Mouse (Mus musculus): Measurements from ENCODE around the gene Gm11213. TPM values are rescaled to one million over a fixed set of nuclear protein-coding genes. Genes with fewer than 3 reads are reported as not detected.

The Gm11213 gene
- polyA plus RNA-seq (2015; fragmentation: Nextera tagmentation; extraction: Ambion mirVana): not detected in 2 replicates

DNA sequence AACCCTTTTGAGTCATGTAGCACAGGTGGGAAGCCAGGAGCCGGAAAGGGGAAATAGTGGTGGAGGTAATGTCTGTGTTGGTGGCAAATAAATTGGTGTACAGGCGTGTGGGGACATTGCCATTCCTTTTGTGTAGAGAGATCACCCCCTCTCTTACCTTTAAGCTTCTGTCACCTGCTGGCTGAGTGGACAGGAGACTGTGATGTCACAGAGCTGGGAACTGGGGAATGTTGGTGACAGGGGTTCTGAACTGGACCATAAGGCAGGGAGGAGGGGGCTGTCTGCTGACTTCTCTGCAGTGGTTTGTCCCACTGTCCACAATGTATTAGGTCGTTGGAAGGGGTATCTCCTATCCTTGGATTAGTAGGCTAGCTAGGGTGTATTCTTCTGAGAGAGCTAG lies at the start of gene Gm11213:
Gene Gm11213 (minus strand): TSS at position 317 of the 400 bp plus-strand sequence.
- Histone ChIP-seq H3K4me3 (replicated peaks) (no peak within 1 kb of the TSS), H3K4me2 (no peak within 1 kb of the TSS), H3K9me3 (replicated peaks) (no peaks in the 10 kb centered on the region), H3K27ac (no peak within 1 kb of the TSS), H3K36me3 (no peaks in the 10 kb centered on the region), H3K4me1 (no peaks in the 10 kb centered on the region), H3K27me3 (no peaks in the 10 kb centered on the region), H3K9ac (no peak within 1 kb of the TSS)
- ATAC-seq (replicated peaks; ENCODE audit: low FRiP score): no peak
- WGBS: 74% methylated on average over 3 of the region's 3 CpGs

DNA sequence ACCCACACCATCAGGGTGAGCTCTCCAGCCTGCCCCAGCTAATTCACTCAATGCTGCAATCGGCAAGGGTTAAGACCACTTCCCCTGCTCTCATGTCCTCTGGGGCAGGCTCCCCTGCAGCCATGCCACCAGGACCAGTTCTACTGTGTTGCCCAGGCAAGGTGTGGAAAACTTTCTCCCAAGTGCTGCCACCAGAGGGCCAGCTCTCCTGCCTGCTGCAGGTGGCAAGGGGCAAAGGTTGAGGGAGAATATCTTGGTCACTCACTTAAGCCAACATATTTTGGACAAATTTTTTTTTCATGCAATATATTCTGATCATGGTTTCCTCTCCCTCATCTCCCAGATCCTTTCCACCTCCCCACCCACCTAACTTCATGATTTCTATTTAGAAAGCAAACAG lies 49.3 kb upstream of the Gm11213 start:
- Histone ChIP-seq H3K36me3 (no peaks in the 10 kb centered on the region), H3K9me3 (replicated peaks) (no peaks in the 10 kb centered on the region), H3K4me2 (no peak overlapping the region), H3K27ac (no peak overlapping the region), H3K9ac (no peak overlapping the region), H3K4me3 (replicated peaks) (no peak overlapping the region), H3K4me1 (0 out of 2 replicates have a peak, but pooled peaks cover 2% of the 10 kb centered on the region), H3K27me3 (no peaks in the 10 kb centered on the region)
- WGBS: 71% methylated on average over 1 of the region's 1 CpGs
- ATAC-seq (replicated peaks; ENCODE audit: low FRiP score): no peak

DNA sequence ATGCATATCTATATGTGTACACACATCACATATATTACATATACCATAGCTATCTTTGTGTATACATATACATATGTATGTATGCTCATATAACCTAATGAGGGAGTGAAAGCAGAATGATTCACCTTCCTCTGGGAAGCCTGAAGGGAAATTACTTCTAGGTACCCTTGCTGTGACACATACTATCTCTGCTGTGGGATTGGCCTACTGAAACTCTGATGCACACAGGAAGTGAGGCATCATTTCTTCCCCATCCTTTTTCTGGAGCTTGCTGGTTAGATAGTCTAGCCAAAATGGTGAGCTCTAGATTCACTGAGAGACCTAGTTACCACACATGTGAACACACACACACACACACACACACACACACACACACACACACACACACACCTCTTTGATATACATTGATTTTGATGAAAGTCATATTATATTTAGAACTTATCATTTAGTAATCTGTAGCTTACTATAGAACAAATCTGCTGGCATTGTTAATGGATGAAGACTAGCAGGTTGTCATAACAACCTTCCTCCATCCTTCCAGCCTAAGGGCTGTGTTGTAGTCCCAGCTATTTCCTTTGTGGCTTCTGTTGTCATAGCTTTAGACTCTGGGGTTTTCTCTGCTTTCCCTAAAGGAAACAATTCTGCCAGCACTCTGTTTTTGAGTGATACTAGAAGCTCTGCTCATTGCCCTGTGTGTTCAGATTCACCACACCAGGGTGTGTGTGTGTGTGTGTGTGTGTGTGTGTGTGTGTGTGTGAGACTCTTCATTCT lies 39.1 kb upstream of the Gm11213 start:
- Histone ChIP-seq H3K9ac (no peak overlapping the region), H3K9me3 (replicated peaks) (no peaks in the 10 kb centered on the region), H3K27ac (no peak overlapping the region), H3K27me3 (no peaks in the 10 kb centered on the region), H3K4me1 (no peaks in the 10 kb centered on the region), H3K36me3 (no peaks in the 10 kb centered on the region), H3K4me2 (no peak overlapping the region), H3K4me3 (replicated peaks) (no peak overlapping the region)
- no peak for ATAC-seq (replicated peaks; ENCODE audit: low FRiP score)

- Histone ChIP-seq H3K4me3 (replicated peaks) (no peak overlapping the region), H3K9me3 (replicated peaks) (no peaks in the 10 kb centered on the region), H3K27ac (no peak overlapping the region), H3K4me1 (no peaks in the 10 kb centered on the region), H3K36me3 (no peaks in the 10 kb centered on the region), H3K9ac (no peak overlapping the region), H3K27me3 (no peaks in the 10 kb centered on the region), H3K4me2 (no peak overlapping the region)
- WGBS: 78% methylated on average over 2 of the region's 2 CpGs
- no peak for ATAC-seq (replicated peaks; ENCODE audit: low FRiP score)
These were observed 34.8 kb upstream of the Gm11213 start for GRCm38 (mm10) chr4:63639842-63640241.

- no peak overlapping the region for H3K27ac ChIP-seq
- no peak overlapping the region for H3K4me2 ChIP-seq
- H3K4me1 ChIP-seq: no peaks in the 10 kb centered on the region
- no peaks in the 10 kb centered on the region for H3K27me3 ChIP-seq
- no peaks in the 10 kb centered on the region for H3K36me3 ChIP-seq
- no peak overlapping the region for H3K4me3 ChIP-seq (replicated peaks)
- no peaks in the 10 kb centered on the region for H3K9me3 ChIP-seq (replicated peaks)
- 54% methylated on average over 1 of the region's 1 CpGs for WGBS
- no peak for ATAC-seq (replicated peaks; ENCODE audit: low FRiP score)
- no peak overlapping the region for H3K9ac ChIP-seq
These were observed 33.5 kb upstream of the Gm11213 start for GRCm38 (mm10) chr4:63638603-63639002.

DNA sequence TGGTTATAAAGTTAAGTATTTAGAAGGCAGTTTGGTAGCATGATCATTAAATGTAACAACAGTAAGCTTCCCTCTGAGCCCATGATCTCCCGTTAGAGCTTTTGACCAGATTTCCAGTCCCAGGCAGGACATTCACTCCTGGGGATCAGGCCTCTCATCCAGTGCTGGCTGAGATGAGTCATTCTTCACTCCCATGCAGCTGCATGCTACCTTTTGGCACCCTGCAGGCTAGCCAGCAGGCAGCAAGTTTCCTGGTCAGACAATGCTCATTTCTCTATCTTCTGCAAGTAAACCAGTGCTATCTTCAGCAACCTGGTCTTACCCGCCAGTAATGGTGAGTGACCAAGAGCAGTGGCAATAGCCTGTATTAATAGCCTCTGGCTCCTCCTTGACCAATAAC lies 28.1 kb upstream of the Gm11213 start:
- ATAC-seq (replicated peaks; ENCODE audit: low FRiP score): no peak
- WGBS: 92% methylated on average over 2 of the region's 2 CpGs
- no peak overlapping the region for H3K27ac ChIP-seq
- no peaks in the 10 kb centered on the region for H3K4me1 ChIP-seq
- H3K9ac ChIP-seq: no peak overlapping the region
- H3K4me3 ChIP-seq (replicated peaks): no peak overlapping the region
- no peaks in the 10 kb centered on the region for H3K9me3 ChIP-seq (replicated peaks)
- no peaks in the 10 kb centered on the region for H3K27me3 ChIP-seq
- no peak overlapping the region for H3K4me2 ChIP-seq
- no peaks in the 10 kb centered on the region for H3K36me3 ChIP-seq

- Histone ChIP-seq H3K4me3 (replicated peaks) (no peak overlapping the region), H3K9ac (no peak overlapping the region), H3K27ac (no peak overlapping the region), H3K9me3 (replicated peaks) (no peaks in the 10 kb centered on the region), H3K36me3 (no peaks in the 10 kb centered on the region), H3K4me1 (no peaks in the 10 kb centered on the region), H3K4me2 (no peak overlapping the region), H3K27me3 (no peaks in the 10 kb centered on the region)
- 83% methylated on average over 8 of the region's 8 CpGs for WGBS
- ATAC-seq (replicated peaks; ENCODE audit: low FRiP score): no peak
These were observed 22.1 kb upstream of the Gm11213 start for GRCm38 (mm10) chr4:63627111-63627510.

GRCm38 (mm10) chr4:63625563-63626080 lies 20.6 kb upstream of the Gm11213 start:
- no peak overlapping the region for H3K27ac ChIP-seq
- no peaks in the 10 kb centered on the region for H3K36me3 ChIP-seq
- no peak for ATAC-seq (replicated peaks; ENCODE audit: low FRiP score)
- 36% methylated on average over 3 of the region's 3 CpGs for WGBS
- H3K9me3 ChIP-seq (replicated peaks): no peaks in the 10 kb centered on the region
- H3K9ac ChIP-seq: no peak overlapping the region
- no peaks in the 10 kb centered on the region for H3K27me3 ChIP-seq
- no peak overlapping the region for H3K4me3 ChIP-seq (replicated peaks)
- no peaks in the 10 kb centered on the region for H3K4me1 ChIP-seq
- no peak overlapping the region for H3K4me2 ChIP-seq

DNA sequence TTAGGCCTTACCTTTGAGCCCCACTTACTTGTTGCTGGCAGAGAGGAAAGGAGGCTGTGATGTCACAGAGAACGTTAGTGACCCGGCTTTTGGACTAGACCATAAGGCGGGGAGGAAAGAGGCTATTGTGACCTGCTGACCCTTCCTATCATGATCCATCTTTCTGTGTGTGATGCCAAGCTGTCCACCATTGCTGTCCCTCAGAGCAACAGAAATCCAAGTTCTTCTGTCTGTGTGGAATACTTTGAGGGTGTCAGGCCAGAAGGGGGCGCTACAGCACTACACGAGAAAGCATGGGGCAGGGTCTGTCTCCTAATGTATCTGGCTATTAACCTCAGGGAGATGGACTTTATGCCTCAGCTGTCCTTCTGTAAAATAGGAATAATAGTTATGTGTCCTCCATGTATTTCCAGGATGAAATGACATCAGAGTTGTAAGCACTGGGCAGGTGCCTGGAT lies 17.3 kb upstream of the Gm11213 start, which contains the start of gene Tex48:
Gene Tex48 (minus strand): TSS at position 51 of the 458 bp plus-strand sequence.
- Histone ChIP-seq H3K9me3 (replicated peaks) (no peaks in the 10 kb centered on the region), H3K4me3 (replicated peaks) (no peak within 1 kb of the TSS)

DNA sequence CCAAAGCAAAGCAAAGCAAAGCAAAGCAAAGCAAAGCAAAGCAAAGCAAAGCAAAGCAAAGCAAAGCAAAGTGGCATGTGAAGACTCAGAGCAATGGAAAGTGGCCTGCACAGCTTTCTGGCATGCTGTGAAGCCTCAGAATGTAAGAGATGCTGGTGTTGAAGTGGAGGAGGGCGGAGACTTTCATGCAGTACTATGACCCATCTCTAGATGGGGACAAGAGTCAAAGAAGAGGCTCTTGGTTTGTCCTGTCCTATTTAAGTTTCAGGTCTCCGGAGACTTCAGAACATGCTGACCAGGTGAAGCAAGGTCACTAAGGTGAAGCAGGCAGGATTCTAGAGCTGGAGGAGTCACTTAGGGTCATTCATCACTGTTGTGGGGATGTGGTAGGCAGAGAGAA lies 16.8 kb upstream of the Gm11213 start:
- H3K9ac ChIP-seq: no peak overlapping the region
- no peaks in the 10 kb centered on the region for H3K36me3 ChIP-seq
- H3K4me2 ChIP-seq: no peak overlapping the region
- 77% methylated on average over 2 of the region's 2 CpGs for WGBS
- no peak for ATAC-seq (replicated peaks; ENCODE audit: low FRiP score)
- H3K4me3 ChIP-seq (replicated peaks): no peak overlapping the region
- no peaks in the 10 kb centered on the region for H3K9me3 ChIP-seq (replicated peaks)
- H3K4me1 ChIP-seq: no peaks in the 10 kb centered on the region
- no peaks in the 10 kb centered on the region for H3K27me3 ChIP-seq
- H3K27ac ChIP-seq: no peak overlapping the region

More for the DNA sequence above, 17.3 kb upstream of the Gm11213 start, which contains the start of gene Tex48:
- no peaks in the 10 kb centered on the region for H3K36me3 ChIP-seq
- H3K27ac ChIP-seq: no peak within 1 kb of the TSS
- no peaks in the 10 kb centered on the region for H3K4me1 ChIP-seq
- 55% methylated on average over 5 of the region's 5 CpGs for WGBS
- H3K27me3 ChIP-seq: no peaks in the 10 kb centered on the region
- ATAC-seq (replicated peaks; ENCODE audit: low FRiP score): 0 out of 2 replicates have a peak, but pooled peaks have one; percentile 29
- H3K9ac ChIP-seq: no peak within 1 kb of the TSS
- no peak within 1 kb of the TSS for H3K4me2 ChIP-seq

GRCm38 (mm10) chr4:63608391-63608790 lies 3.3 kb upstream of the Gm11213 start:
- Histone ChIP-seq H3K27ac (no peak overlapping the region), H3K4me1 (no peaks in the 10 kb centered on the region), H3K9me3 (replicated peaks) (no peaks in the 10 kb centered on the region), H3K4me3 (replicated peaks) (no peak overlapping the region), H3K4me2 (no peak overlapping the region), H3K27me3 (no peaks in the 10 kb centered on the region), H3K36me3 (no peaks in the 10 kb centered on the region), H3K9ac (no peak overlapping the region)
- 71% methylated on average over 7 of the region's 7 CpGs for WGBS
- ATAC-seq (replicated peaks; ENCODE audit: low FRiP score): no peak

GRCm38 (mm10) chr4:63605968-63606367 lies 907 bp upstream of the Gm11213 start:
- WGBS: 68% methylated on average over 1 of the region's 1 CpGs
- Histone ChIP-seq H3K4me2 (no peak overlapping the region), H3K27ac (no peak overlapping the region), H3K4me1 (no peaks in the 10 kb centered on the region), H3K9ac (no peak overlapping the region), H3K4me3 (replicated peaks) (no peak overlapping the region), H3K36me3 (no peaks in the 10 kb centered on the region), H3K9me3 (replicated peaks) (no peaks in the 10 kb centered on the region), H3K27me3 (no peaks in the 10 kb centered on the region)
- no peak for ATAC-seq (replicated peaks; ENCODE audit: low FRiP score)
